Mouse (Mus musculus) cerebellum, adult 11-12 months (tissue): ENCODE results near the gene Myo1d.

Experiments used
- DNase-seq: peaks from one replicate; pipeline ENCODE4 v3.0.0; 2022

Myo1d gene

DNA sequence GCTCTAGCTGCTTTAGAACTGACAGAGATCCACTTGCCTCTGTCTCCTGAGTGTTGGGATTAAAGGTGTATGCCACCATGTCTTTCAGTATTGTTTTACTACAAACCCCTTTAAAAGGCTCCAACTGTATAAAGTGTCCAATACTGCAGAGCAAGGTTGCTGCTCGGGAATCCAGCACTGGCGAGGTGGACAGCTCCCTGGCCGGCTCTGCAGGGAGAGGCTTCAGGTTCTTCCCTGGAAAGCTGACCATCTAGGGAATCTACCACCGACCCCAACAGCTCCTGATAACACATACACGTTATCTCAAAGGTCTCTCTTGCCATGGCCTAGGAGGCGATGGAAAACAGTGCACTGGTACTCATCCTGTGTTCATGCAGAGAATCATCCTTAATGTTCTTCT lies 166.3 kb downstream of the Myo1d start:
- DNase-seq, result no peak

DNA sequence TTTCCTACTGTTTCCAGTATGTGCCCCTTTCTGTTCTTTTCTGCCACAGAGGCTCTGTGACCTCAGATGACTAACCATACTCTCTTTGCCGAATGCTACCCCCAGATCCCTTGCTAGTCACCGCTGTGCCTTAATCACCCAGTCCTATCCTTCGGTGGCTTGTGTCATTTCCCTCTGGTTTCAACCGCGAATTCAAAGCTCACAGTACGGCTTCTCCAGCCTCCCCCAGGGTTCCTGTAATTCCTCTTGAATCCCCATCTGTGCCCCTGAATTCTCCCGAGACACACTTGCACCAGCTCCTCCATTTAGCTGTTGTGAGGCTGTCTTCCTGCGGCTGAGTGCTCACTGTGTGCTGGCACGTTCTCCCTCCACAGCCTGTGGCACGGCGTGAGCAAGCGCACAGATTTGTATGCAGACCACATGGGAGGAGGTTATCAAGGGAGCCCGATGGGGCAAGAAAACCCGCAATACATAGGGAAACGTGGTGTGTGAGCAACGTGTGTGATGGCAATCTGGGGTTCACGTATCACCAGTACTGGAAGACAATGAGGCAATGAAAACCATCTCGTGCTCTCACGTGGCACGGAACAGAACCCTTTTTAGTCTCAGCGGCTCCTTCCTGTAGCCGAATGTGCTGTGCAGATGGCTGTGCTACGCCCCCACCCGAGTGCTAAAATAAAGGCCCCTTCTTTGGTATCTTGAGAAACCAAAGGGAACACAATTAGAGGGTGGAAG lies 177.0 kb downstream of the Myo1d start:
- peak; percentile 73 for DNase-seq

DNA sequence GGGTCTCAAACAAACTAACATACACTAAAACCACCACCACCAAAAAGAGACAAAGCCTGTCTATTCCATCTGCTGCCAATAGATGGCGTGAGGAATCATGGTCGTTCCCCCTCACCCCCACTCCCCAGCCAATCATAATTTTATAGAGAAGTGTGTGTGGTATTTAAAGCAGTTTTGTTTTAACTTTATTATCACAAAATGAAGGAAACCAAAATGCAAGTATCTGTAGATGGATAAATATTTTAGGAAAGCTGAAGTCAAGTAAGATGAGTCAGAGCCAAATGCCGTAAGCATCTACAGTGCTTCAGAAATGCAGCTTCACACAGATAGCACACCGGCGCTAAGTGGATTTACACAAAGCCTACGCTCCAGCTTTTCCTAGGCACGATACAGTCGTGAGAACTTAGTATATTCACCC lies 177.8 kb downstream of the Myo1d start:
- DNase-seq, result peak; percentile 33

DNA sequence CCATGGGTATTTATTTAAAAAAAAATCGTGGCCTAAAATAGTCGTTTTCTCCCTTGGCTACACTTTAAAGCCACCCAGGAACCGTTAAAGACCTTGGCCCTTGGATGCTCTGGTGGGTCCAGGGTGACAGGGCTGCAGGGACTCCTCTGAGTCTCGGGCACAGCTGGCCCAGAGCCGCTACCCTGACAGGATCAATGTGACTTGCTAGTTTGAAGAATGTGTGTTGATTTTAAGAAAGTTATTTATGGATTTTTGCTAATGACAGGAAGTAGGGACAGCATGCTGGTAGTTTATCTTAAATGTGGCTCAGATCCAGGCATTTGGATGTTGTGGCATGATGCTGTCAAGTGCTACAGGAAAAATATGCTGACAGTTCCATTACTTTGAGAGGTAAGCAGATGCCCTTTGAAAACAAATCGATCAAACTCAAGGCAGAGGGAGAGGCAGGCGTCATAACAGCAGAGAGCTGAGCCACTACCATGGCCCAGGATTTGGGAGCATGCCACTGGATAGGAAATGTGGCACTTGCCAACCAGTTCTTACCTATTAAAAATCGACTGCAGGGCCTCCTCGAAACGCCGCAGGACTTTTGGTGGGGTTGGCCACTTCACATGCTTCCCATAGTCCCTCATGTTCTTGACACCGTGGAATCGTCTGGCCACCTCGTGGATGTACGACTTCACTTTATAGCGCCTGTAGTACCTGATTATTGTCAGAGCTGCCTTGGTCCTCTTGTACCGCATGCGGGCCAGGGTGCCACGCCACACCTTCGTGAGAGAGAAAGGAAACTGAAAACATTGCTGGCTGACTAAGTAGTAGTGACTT lies 178.6 kb downstream of the Myo1d start:
- DNase-seq, result peak; percentile 31

DNA sequence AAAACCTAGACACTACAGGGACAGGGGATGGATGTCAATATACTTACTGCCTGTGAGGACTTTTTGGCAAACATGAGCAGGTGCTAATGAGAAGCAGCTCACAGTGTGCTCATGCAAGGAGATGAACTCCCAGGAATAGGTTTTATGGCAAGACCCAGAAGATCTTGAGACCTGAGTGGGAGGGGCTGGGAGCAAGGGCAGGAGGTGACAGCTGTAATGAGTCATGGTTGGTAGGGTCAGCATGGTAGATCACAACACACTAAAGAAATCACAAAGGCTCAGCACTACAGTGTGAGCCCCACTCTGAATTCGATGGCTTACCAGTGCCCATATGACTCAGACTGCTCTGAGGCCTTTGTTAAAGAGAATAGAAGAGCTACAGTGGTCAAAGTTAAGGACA lies 184.3 kb downstream of the Myo1d start:
- no peak for DNase-seq

DNA sequence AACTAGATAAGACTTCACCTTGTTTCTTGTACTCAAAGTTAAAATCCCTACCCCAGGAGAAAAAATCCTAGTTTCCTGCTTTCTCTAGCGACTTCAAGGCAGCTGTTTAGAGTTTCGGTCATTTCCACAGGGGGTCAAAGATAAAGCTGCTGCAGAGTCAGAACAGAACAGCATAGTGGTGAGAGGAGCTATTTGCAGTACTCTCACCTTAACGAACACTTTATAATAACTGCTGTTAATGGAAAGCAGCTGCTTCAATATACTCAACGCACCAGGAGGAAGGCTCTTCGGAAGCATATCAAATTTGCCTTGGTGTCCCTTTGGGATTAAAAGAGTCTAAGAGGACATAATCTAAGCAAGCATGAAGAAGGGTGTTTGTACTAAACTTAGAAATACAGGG lies 190.4 kb downstream of the Myo1d start:
- no peak for DNase-seq

DNA sequence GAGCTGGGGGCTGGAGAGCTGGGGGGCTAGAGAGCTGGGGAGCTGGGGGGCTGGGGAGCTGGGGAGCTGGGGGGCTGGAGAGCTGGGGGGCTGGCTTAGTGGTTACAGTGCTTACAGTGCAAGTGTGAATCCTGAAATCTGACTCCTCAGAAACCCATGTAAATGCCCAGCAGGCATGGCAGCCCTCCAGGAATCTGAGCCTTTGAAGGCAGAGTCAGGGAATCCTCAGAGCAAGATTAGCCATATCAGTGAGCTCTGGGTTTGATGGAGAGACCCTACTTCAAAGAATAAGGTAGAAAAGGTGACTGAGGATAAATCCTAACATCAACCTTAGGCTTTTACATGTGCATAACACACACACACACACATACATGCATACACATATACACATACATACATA lies 194.1 kb downstream of the Myo1d start:
- DNase-seq, result no peak

DNA sequence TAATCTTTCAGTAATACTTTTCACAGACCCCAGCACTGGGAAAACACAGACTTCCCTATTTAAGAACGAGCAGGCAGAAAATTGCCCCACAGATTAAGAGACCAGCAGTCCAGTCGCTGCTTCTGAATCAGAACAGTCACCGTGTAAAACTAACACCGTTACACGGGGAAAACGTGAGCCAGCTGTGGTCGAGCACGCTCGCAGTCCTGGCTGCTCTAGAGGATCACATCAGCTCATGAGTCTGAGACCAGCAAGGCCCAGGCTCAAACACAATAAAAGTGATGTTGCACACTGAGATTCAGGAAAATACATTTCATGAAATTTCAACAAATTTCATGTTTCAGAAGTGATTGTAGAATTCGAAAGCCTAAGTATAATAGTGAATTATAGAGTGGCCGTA lies 194.6 kb downstream of the Myo1d start:
- DNase-seq, result no peak

DNA sequence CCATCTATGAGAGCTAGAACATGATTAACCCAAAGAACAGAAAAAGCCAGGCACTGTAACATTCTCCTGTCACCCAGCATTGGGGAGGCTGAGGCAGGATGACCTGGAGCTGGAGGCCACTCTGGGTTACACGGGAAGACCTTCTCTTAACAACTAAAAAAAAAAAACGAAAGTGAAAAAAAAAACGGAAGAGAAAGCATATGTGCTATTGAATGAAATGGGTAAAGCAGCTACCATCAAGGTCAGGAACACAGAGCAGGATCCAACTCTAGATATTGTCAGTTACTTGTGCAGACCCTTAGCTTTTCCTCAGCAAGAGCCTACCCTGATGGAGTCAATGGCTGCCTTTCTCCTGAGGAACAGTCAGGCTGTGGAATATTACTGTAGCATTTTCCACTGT lies 199.3 kb downstream of the Myo1d start:
- DNase-seq, result no peak

DNA sequence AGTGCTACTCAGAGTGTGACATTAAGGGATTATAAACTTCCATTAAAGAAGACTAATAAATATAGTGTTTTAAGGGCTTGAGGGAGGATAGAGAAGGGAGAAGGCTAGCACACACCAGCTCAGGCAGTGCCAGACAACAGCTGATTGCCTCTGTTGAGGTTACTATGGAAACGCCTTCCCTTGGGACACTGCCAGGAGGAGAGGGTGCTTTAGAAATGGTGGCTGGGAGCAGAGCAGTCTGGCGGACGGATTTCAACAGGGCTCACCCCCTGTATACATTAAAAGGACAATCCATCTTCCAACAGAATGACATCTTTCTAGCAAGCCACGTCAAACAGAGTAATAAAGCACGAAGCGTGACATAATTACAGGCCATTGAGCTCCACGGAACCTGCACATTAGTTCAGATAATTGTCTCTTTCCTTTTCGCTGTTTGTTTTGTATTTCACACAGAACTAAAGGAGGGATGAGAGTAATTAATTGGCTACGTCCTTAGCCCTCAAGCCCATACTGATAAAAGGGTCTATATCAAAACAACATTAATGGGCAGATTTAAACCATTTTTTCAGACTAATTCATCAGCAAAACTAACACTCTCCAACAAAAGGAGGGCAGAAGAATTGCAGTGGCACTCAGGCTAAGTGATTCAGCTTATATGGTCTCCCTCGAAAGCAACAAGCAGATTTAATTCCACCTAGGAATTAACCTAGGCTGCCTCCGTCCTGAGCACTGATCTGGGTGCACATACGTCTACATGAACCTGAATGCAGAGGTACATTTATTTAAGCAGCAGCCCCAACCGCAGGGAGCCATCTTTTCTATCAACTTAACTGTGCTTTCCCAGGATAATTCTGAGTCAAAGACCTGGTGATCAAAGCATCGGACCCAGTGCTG lies 201.8 kb downstream of the Myo1d start:
- DNase-seq, result peak; percentile 86

DNA sequence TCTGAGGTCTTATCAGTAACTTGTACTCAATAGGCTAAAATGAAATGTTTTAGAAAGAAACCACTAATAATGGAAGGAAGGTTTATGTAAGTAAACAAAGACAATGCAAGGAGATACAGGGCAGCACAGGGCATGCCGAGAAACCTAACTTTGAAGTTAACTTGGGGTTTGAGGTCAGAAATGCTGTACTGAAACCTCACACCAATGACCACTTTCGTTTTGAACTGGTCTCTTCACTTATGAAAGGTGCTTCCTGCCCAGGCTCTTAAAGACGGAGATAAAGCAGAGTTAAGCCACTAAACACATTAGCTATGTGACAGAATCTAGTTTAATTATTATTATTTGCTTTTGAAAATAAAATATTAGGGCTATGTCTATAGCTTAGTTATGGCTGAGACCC lies 204.0 kb downstream of the Myo1d start:
- DNase-seq, result no peak

DNA sequence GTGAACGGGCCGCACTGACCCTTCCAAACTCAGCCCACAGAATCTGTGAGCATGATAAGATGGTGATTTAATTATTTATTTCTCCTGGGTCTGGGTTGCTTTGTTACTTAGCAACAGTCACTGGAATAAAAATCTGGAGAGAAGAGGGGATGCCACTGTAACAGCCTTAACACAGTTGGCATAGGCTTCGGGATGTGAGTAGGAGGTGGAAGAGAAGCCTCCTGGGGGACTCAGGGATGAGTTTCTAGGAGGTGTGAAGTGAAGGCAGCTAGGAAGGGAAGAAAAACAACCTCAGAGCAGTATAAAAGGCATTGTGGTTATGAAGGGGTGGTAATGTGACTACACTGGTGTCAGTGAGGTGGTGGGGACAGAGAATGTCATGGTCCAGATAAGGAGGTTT lies 213.5 kb downstream of the Myo1d start:
- no peak for DNase-seq

DNA sequence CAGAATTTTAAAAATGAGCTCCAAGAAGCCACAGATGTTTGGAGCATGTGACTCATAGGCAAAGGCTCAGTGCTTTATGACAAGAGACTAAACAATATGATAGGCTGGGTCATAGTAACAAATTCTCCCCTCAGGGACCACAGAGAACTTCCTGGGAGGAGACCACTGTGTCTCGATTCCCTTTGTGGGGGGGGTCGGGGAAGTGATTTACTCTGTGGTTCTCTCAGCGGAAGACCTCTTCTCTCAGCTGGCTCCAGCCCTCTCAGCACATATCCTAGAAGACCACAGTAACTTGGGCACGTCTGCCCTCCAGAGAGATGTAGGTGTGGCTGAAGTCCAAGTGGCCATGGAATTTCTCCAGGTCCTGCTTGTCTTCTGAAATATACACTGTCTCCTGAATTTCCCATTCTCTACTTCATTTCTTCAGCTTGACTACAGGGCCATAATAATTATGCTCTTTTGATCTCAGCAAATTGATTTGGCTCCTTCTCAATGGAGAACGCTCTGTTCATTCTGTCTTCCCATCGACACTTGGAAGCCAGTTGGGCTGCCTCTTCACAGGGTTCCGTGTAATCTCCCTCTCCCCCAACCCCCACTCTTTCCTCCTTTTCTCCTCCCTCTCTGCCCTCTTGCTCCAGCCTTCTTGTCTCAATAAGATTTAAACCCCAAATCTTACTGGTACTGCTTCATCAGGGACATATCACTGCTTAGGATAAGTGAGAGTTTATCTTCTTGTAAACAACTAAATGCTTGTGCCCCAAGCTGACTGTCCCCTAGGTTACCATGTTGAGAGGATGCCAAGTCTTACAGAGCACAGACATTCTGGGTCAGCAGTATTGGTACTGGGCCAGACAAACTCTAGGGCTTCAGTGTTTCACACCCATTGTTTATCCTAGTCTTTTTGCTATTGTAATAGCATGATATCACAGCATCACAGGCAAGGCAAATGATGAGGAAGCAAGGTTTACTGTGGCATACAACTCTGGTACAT lies 214.6 kb downstream of the Myo1d start:
- peak; percentile 29 for DNase-seq

DNA sequence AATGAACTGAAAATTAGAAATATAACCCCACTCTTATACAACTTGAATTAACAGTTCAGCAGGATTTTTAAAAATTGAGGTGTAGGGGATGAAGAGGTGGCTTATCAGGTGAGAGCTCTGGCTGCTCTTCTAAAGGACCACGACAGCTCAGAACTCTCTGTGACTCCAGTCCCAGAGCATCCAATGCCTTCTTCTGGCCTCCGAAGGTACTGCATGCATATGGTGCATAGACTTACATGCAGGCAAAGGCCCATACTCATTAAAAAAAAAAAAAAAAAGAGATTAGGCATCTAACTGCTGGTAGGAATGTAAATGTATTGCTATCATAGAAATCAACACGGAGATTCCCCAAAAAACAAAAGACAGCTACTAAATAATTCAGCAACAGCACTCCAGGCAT lies 217.3 kb downstream of the Myo1d start:
- DNase-seq, result no peak

DNA sequence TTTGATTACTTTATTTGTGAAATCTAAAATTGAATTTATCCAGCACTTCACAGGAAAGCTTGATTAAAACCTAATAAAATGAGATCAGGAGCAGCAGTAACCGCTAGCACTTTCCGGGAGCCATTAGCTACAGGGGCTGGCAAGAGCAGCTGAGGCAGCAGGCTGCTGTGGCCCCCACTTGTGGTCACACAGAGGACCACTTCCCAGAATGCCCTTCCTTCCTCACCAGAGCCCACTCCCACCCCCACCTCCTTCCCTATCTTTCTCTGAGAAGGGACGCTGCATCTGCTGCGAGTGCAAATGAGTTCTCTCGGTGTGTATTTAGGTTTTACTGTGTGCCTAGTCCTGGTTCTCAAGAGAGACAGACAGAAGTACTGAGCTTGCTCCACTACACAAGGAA lies 219.1 kb downstream of the Myo1d start:
- DNase-seq, result no peak

DNA sequence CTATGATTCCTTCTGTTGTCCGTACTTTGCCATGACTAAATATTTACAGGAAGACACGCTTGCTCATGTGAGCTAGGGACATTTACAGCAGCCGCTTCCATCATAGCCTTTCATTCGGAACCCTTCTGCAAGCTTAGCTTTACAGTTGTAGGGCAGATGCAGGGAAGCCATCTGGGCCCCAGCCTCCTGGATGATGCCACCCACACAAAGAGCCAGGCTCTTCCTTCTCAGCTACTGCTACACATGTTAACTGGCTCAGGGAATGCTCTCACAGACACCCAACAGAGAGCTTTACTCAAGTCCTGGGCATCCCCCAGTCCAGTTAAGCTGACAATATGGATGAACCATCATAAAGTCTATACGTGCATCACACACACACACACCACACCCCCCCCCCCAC lies 224.4 kb downstream of the Myo1d start:
- DNase-seq, result no peak

DNA sequence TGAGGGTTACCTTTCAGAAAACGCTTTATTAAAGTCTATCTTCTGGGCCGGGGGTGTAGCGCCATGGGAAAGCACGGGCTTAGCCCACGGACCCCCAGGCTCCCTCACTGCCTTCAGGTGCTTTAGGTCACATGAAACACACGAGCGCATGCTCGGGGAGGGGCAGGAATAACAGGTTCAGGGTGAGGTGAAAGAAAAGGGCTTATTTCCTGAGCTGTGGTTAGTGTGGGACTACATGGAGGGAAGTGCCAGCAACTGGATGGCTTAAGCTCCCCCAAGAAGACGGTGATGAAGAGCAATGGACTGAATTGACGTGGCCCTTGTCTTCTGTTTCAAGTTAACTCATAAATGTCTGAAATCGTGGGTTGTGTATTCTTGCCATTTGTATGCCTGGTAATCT lies 226.8 kb downstream of the Myo1d start:
- no peak for DNase-seq

DNA sequence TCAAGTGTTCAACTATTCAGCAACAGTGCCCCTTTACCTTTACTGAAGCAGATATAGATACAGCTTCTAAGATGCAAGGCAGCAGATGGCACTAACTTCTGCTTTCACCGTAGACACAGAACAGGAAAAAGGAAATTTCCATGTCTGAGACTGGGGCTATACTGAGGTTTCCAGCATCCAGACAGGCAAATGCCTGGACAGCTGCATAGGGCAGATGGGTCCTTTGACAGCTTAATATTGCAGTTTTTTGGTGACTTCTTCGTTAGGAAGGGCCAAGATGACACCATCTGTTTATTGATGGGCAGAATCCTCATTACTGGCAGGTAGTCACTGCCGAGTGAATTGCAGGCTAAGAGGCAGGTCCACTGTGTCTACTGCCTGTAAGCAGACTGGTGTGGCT lies 228.2 kb downstream of the Myo1d start:
- DNase-seq, result peak; percentile 43

DNA sequence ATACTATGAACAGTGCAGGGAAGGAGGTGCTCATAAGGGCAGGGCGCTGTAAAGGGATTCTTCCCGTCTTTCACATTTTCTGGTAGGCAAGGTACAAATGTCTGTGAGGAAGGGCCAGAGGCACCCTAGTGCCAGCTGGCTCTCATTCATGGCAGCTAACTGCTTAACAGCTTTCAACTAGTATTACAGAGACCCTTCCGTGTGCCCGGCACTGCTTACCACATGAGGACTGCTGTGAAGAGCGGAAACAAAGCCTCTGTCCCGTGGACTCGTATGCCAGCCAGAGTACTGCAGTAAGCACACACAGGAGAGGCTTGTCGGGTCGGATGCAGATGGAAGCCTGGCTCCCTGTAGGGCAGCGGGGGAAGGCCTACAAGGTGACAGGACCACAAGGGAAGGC lies 229.6 kb downstream of the Myo1d start:
- no peak for DNase-seq

DNA sequence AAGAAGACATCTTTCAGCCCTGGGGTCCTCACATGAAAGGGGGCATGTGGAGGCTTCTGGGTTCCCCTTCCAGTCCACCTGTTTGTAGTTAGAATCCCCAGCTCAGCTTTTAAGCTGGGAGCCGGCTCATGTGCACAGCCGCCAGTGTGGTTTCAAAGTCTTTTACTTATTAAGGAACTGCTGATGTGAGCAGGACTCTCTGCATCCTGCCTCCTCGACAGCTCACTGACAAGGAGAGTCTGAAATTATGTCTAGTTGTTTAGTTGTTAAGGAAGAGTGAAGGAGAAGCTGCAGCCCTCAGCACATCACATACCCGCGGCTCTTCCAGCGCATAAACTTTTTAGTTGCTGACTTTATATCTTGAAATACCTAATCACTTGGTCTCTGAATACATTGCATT lies 230.0 kb downstream of the Myo1d start:
- DNase-seq, result no peak

DNA sequence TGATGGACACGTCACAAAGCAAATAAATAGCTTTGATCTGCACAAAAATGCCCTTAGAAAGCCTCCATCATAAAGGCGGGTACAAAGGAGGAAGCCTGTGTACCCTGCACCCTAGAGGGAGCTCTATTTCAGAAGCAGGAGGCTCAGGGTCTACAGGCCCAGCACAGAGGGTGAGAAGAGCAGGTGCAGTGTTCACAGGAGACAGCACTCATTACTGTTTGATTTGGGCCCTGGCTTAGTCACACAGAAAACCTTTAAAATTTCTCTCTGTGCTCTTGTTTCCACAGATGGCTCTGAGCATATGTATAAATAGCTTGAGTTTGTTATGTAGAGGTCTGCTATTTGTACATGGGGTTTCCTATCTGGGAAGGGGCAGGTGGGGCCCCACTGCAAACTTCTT lies 233.6 kb downstream of the Myo1d start:
- no peak for DNase-seq

DNA sequence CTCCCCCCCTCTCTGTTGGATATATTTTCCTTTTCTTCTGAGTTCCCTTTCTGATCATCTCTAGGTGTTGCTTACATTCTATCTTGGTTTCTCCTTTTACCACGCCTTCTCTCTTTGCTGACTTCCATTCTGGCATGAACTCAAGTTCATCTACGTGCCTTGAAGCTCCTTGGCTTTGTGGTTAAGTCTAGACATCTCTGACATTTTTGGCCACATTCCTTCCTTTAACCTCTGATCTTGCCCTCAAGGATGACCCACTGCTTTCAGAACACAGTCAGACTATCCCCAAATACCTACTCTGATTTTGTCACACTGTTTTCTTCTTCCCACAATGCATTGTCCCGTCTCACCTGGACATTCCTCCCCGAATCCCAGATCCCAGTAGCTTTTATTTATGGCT lies 240.8 kb downstream of the Myo1d start:
- DNase-seq, result no peak
